In genomic region chrX:49470287-49471054, GRCm38 (mm10) we compare ENCODE assay signal across 8 mouse cellular contexts. TPM values are rescaled to one million over a fixed set of nuclear protein-coding genes. Genes with fewer than 3 reads are reported as not detected.
DNase-seq lines count a peak whose midpoint lies in the region; ATAC-seq lines count a peak whose summit lies in the region.

No protein-coding gene starts in this region.

- DNase-seq in adrenal gland, adult (ENCODE audit: inconsistent age in 2 of 2, low spot score in 1 of 2), result peak; percentile 10 to 53
- no peak for DNase-seq in adrenal gland, adult 18-20 months (ENCODE audit: low spot score in 2 of 2)
- peak; percentile 1 for DNase-seq in lung, postnatal 10 days
- DNase-seq in lung, postnatal 14 days, result no peak
- DNase-seq in liver, embryonic 13.5 days, result no peak
- DNase-seq in cerebellum, adult 18-20 months, result no peak
- DNase-seq in natural killer cell, adult 2 months (ENCODE audit: low spot score in 2 of 2), result no peak

- no peak overlapping the region for H3K27ac ChIP-seq in liver, embryonic 13.5 days

- no peaks in the 10 kb centered on the region for H3K9me3 ChIP-seq in liver, embryonic 13.5 days (replicated peaks)

- no peak for ATAC-seq in liver, embryonic 13.5 days (ENCODE audit: low read depth)
- no peak for ATAC-seq in activated CD4-positive, CD25-positive, alpha-beta regulatory T cell, adult 4 months

- no peaks in the 10 kb centered on the region for H3K36me3 ChIP-seq in liver, embryonic 13.5 days

- peaks cover 5% of the 10 kb centered on the region; the same call in 1 of the 2 replicates for H3K27me3 ChIP-seq in liver, embryonic 13.5 days

- 15% methylated on average over 32 of the region's 34 CpGs for WGBS in liver, embryonic 13.5 days (ENCODE audit: insufficient replicate concordance)

- H3K4me2 ChIP-seq in liver, embryonic 13.5 days, result peak overlapping the region; percentile 48

- H3K9ac ChIP-seq in liver, embryonic 13.5 days, result no peak overlapping the region

- H3K4me3 ChIP-seq in liver, embryonic 13.5 days (replicated peaks), result peak overlapping the region; percentile 21

- no peaks in the 10 kb centered on the region for H3K4me1 ChIP-seq in liver, embryonic 13.5 days (replicated peaks)

RNA-seq across cellular contexts. Expression of gene Arhgap36, which starts 6.7 kb away (rescaled TPM):
- 1 to 10 TPM; 2.2 to 4.7 TPM for total RNA-seq in adrenal gland, adult 18-20 months (2021)
- polyA plus RNA-seq in liver, embryonic 13.5 days (2015; fragmentation: Nextera tagmentation; extraction: Ambion mirVana), result 5.5 and 8.0 TPM in 2 replicates
- polyA plus RNA-seq in activated CD4-positive, CD25-positive, alpha-beta regulatory T cell, adult 4 months (2017; shearing (Covaris generic)), result not detected

Comparison
In these comparisons a context has a peak if more than half of its experiments do, and no peak if none do; other contexts are left out.
1. DNase-seq: peak in adrenal gland, adult (2 of 2) and lung, postnatal 10 days (single experiment); none in adrenal gland, adult 18-20 months (0 of 2), lung, postnatal 14 days (single experiment), liver, embryonic 13.5 days (single experiment), cerebellum, adult 18-20 months (0 of 2) and natural killer cell, adult 2 months (0 of 2).